Mouse (Mus musculus) kidney, embryonic 14.5 days (tissue): Measurements from ENCODE around the gene Fgd6. TPM values are rescaled to one million over a fixed set of nuclear protein-coding genes. Genes with fewer than 3 reads are reported as not detected.

ENCODE experiments used
- ATAC-seq: fragments of 200-750 bp; cut with Nextera tagmentation; 2 replicates; pipeline ENCODE4 v1.8.0; 2017; ENCODE audit warnings: moderate number of reproducible peaks, mild to moderate bottlenecking, moderate TSS enrichment, moderate library complexity; ENCODE audit not compliant: low FRiP score, low TSS enrichment
- H3K27ac ChIP-seq: fragments of 300-500 bp; sonication (generic); 2 replicates; pipeline ENCODE4 v1.5.1; 2014; ENCODE audit warnings: low read depth, mild to moderate bottlenecking, low read length, moderate library complexity, mixed read lengths
- H3K27me3 ChIP-seq: fragments of 300-500 bp; sonication (generic); 2 replicates; pipeline ENCODE4 v1.6.1; 2014; ENCODE audit warnings: mild to moderate bottlenecking, low read length; ENCODE audit not compliant: control insufficient read depth, insufficient read depth
- H3K36me3 ChIP-seq: fragments of 300-500 bp; sonication (generic); 2 replicates; pipeline ENCODE4 v1.6.1; 2014; ENCODE audit warnings: low read length, mixed read lengths; ENCODE audit not compliant: control insufficient read depth, insufficient read depth
- H3K4me1 ChIP-seq: fragments of 300-500 bp; sonication (generic); 2 replicates; pipeline ENCODE4 v1.6.1; 2014; ENCODE audit warnings: low read length, mixed read lengths; ENCODE audit not compliant: control insufficient read depth, insufficient read depth
- H3K4me2 ChIP-seq: fragments of 300-500 bp; sonication (generic); replicated peaks from 2 replicates; pipeline ENCODE4 v1.6.1; 2014; ENCODE audit warnings: low read depth, mild to moderate bottlenecking, low read length
- H3K4me3 ChIP-seq: fragments of 300-500 bp; sonication (generic); 2 replicates; pipeline ENCODE4 v1.5.1; 2014; ENCODE audit warnings: mild to moderate bottlenecking, low read length
- H3K9ac ChIP-seq: fragments of 300-500 bp; sonication (generic); 2 replicates; pipeline ENCODE4 v1.6.1; 2014; ENCODE audit warnings: low read depth, mild to moderate bottlenecking, low read length, moderate library complexity
- H3K9me3 ChIP-seq: fragments of 300-500 bp; sonication (generic); 2 replicates; pipeline ENCODE4 v1.6.1; 2016; ENCODE audit warnings: low read length; ENCODE audit not compliant: control insufficient read depth
- WGBS: fragments of 180-500 bp; shearing (Covaris S2); extraction: QIAGEN DNeasy Blood & Tissue Kit; methylation state at CpG from one replicate; pipeline ENCODE4 v1.1.7; 2014; 5-methylcytosine and 5-hydroxymethylcytosine counted together
- polyA plus RNA-seq: library from polyadenylated mRNA; unstranded; fragments of >200 nt; fragmentation: Nextera tagmentation; extraction: Ambion mirVana; gene quantifications from 2 replicates; pipeline ENCODE4 v1.2.1, GENCODE M21; 2014

Fgd6 gene
- polyA plus RNA-seq, 1 experiment from 2014 or later, result 4.3 TPM

DNA sequence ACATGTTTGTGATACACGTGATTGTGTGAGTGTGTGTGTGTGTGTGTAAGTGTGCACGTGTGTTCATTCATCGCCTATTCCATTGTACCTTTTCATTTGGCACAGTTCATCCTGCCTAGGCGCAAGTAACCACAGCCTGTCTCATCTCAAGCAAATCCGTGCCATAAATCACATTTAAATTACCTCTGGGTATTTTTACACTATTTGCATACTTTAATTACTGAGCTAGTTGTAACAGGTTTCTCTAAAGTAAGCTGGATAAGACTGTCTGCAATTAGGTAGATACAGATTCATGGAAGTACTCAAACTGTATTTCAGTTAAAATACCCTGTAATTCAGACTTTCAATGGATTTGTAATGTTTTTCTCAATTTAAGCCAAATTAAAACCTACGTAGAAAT is 20.7 kb downstream of the Fgd6 start:
- Histone ChIP-seq H3K27me3 (no peaks in the 10 kb centered on the region), H3K27ac (no peak overlapping the region), H3K9me3 (no peaks in the 10 kb centered on the region), H3K9ac (no peak overlapping the region), H3K4me2 (no peak overlapping the region), H3K4me3 (no peak overlapping the region), H3K36me3 (no peaks in the 10 kb centered on the region), H3K4me1 (0 out of 2 replicates have a peak, but pooled peaks cover 2% of the 10 kb centered on the region)
- WGBS, result 85% methylated on average over 6 of the region's 6 CpGs
- no peak for ATAC-seq

DNA sequence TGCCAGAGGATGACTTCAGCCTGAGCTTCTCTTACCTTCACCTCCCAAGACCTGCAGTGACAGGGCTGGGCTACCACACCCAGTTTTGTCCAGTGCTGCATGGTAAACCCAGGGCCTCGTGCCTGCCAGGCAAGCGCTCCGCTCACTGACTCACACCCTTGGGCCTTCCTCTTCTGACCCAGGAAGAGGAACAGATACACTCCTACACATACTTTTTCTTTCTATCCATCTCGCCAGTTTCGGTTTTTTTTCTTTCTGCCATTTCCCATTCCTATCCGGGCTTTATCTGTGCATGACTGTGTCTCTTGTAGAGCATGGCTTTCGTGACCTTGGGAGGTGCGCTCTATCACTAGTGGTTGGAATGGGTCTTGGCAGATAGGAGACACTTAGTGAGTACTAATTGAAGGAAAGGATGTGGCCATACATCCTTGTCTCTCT is 23.8 kb downstream of the Fgd6 start:
- no peaks in the 10 kb centered on the region for H3K27me3 ChIP-seq
- H3K4me3 ChIP-seq, result no peak overlapping the region
- H3K36me3 ChIP-seq, result no peaks in the 10 kb centered on the region
- H3K9ac ChIP-seq, result no peak overlapping the region
- H3K4me2 ChIP-seq, result no peak overlapping the region
- no peaks in the 10 kb centered on the region for H3K9me3 ChIP-seq
- no peak for ATAC-seq
- H3K27ac ChIP-seq, result no peak overlapping the region
- H3K4me1 ChIP-seq, result 0 out of 2 replicates have a peak, but pooled peaks cover 2% of the 10 kb centered on the region
- WGBS, result 88% methylated on average over 8 of the region's 8 CpGs

DNA sequence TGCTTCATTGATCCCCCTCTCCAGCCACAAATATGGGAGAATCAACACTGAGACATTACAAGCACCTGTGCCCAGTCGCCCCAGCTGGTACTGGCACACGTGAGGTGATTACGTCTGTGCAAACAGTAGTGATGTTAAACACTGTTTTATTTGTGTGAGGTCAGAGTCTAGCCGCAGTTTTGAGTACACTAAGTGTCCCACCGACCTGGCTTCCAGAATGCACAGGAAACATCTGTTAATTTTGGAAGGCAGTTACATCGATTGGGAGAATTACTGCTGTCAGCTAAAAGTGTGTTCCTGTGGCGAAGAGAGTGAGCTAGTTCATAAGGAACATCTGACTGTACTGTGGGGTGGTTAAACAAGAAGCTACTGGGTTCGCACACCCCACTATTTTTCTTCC is 24.4 kb downstream of the Fgd6 start:
- 0 out of 2 replicates have a peak, but pooled peaks cover 2% of the 10 kb centered on the region for H3K4me1 ChIP-seq
- H3K36me3 ChIP-seq, result no peaks in the 10 kb centered on the region
- no peaks in the 10 kb centered on the region for H3K27me3 ChIP-seq
- no peak overlapping the region for H3K9ac ChIP-seq
- H3K4me3 ChIP-seq, result no peak overlapping the region
- 56% methylated on average over 8 of the region's 8 CpGs for WGBS
- no peak overlapping the region for H3K4me2 ChIP-seq
- H3K27ac ChIP-seq, result no peak overlapping the region
- no peaks in the 10 kb centered on the region for H3K9me3 ChIP-seq
- no peak for ATAC-seq

DNA sequence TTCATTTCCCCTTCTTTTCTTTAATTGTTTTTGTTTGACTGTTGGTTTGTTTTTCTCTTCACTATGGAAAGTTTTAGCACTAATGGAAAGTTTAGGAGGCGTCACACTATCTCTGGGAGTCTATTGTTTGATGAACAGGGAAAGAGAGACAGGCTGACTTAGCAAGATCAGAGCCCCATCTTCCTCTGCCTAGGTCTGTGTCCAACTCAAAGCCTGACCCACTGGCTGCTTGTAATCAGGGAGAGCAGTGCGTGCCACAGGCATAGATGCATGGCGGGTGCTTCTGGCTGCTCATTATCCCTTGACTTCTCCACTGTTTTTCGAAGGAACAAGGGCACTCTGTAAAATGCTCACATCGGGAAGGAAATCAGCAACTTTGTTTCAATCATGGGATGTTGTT is 26.6 kb downstream of the Fgd6 start:
- H3K9ac ChIP-seq, result no peak overlapping the region
- no peak overlapping the region for H3K27ac ChIP-seq
- H3K4me3 ChIP-seq, result no peak overlapping the region
- H3K4me1 ChIP-seq, result 0 out of 2 replicates have a peak, but pooled peaks cover 2% of the 10 kb centered on the region
- no peaks in the 10 kb centered on the region for H3K36me3 ChIP-seq
- WGBS, result 78% methylated on average over 5 of the region's 5 CpGs
- no peaks in the 10 kb centered on the region for H3K9me3 ChIP-seq
- no peaks in the 10 kb centered on the region for H3K27me3 ChIP-seq
- no peak overlapping the region for H3K4me2 ChIP-seq
- ATAC-seq, result no peak

DNA sequence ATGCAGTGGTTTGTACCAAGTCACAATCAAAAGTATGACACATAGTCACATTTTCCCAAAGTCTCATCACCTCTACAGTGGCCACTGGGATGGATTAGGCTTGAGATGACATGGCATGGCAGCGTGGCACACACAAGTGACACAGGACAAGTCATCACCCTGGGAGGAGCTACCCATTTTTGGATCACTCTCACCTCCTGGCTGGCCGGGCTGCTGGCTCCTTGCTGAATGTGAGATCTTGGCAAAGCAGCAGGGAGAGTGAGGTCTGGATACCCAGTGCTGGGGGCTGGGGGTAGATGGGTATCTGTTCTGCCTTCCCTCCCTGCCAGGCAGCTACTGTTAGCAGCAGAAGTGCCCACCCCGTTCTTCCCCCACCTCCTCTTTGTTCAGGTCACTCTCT is 31.1 kb downstream of the Fgd6 start:
- Histone ChIP-seq H3K9ac (no peak overlapping the region), H3K36me3 (no peaks in the 10 kb centered on the region), H3K9me3 (no peaks in the 10 kb centered on the region), H3K4me1 (no peaks in the 10 kb centered on the region), H3K27ac (no peak overlapping the region), H3K4me2 (no peak overlapping the region), H3K4me3 (no peak overlapping the region), H3K27me3 (no peaks in the 10 kb centered on the region)
- WGBS, result 76% methylated on average over 3 of the region's 3 CpGs
- ATAC-seq, result no peak

DNA sequence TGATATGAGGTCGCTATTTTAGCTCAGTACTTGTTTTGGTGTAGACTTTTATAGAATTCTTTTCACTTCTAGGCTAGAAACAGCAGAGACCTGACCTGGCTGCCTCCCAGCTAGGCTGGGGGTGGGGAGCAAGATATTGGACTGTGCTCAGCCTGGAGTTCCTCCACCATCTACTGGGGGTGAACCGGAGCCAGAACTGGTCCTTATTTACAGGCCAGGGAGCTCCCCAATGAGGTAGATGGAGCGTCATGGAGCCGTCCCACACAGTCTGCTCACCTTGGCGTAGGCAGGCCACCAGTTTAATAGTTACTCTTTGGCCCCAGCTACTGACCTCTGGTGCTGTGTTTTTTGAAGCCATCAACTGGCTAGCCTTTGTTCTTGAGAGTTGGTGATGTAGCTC is 32.9 kb downstream of the Fgd6 start:
- H3K27ac ChIP-seq, result no peak overlapping the region
- no peaks in the 10 kb centered on the region for H3K27me3 ChIP-seq
- peaks cover 5% of the 10 kb centered on the region; the same call in 1 of the 2 replicates for H3K4me1 ChIP-seq
- ATAC-seq, result peak; percentile 80
- no peak overlapping the region for H3K4me2 ChIP-seq
- 57% methylated on average over 5 of the region's 5 CpGs for WGBS
- no peaks in the 10 kb centered on the region for H3K36me3 ChIP-seq
- H3K9me3 ChIP-seq, result no peaks in the 10 kb centered on the region
- H3K9ac ChIP-seq, result no peak overlapping the region
- H3K4me3 ChIP-seq, result no peak overlapping the region

DNA sequence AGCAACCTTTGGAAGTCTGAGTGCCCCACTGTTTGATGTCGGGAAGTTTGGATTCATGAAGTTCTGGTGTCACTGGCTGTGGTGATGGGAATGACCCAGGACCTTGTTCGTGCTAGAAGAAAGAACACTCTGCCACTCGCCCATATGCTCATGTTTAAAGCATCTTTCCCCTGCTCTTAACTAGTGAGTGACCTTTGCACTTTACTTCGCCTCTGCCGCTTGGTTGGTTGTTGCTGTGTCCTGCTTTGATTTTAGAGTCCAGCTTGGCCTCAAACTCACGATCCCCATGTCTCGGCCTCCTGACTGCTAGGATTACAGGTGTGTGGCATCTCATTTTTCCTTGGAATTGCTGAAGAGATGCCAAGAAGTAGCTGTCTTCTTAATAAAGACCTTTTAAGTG is 35.8 kb downstream of the Fgd6 start:
- H3K4me1 ChIP-seq, result peaks cover 5% of the 10 kb centered on the region; the same call in 1 of the 2 replicates
- no peaks in the 10 kb centered on the region for H3K36me3 ChIP-seq
- 86% methylated on average over 7 of the region's 7 CpGs for whole genome bisulfite sequencing
- no peak overlapping the region for H3K4me3 ChIP-seq
- ATAC-seq, result no peak
- H3K27me3 ChIP-seq, result no peaks in the 10 kb centered on the region
- no peak overlapping the region for H3K9ac ChIP-seq
- no peak overlapping the region for H3K27ac ChIP-seq
- H3K9me3 ChIP-seq, result no peaks in the 10 kb centered on the region
- no peak overlapping the region for H3K4me2 ChIP-seq

DNA sequence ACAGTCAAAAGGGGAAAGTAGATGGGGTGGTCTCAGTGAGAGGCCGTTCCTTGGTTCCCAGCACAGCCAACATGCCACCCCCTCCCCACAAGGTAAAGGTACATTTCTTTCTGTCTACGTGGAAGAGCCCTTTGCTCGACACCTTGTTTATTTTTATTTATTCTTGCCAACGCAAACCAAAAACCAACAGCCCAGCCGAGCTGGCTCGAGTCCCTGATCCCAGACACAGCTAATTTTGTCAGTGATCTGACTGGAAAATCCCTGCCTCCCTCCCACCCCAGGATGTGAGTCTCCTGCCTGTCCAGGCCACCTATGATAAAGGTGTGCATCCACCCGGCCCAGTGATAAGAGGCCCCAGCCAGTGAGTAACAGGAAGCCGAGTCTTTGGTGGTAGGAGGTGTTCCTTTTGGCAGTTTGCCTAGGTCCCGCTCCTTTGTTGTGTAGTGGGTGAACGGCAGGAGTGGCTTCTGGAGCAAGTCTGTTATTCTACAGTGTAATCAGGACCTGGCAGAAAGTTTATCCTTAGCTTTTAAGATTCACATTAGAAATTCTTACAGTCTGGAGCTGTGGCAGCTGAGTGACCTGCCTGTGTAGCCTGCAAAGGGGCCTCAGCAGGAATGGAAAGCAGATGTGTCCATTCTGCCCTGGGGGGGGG is 36.6 kb downstream of the Fgd6 start:
- WGBS, result 49% methylated on average over 10 of the region's 10 CpGs
- no peak overlapping the region for H3K9ac ChIP-seq
- no peak overlapping the region for H3K4me3 ChIP-seq
- peaks cover 8% of the 10 kb centered on the region; the same call in 1 of the 2 replicates for H3K4me1 ChIP-seq
- H3K36me3 ChIP-seq, result no peaks in the 10 kb centered on the region
- H3K4me2 ChIP-seq, result no peak overlapping the region
- no peak overlapping the region for H3K27ac ChIP-seq
- ATAC-seq, result no peak
- no peaks in the 10 kb centered on the region for H3K27me3 ChIP-seq
- no peaks in the 10 kb centered on the region for H3K9me3 ChIP-seq

DNA sequence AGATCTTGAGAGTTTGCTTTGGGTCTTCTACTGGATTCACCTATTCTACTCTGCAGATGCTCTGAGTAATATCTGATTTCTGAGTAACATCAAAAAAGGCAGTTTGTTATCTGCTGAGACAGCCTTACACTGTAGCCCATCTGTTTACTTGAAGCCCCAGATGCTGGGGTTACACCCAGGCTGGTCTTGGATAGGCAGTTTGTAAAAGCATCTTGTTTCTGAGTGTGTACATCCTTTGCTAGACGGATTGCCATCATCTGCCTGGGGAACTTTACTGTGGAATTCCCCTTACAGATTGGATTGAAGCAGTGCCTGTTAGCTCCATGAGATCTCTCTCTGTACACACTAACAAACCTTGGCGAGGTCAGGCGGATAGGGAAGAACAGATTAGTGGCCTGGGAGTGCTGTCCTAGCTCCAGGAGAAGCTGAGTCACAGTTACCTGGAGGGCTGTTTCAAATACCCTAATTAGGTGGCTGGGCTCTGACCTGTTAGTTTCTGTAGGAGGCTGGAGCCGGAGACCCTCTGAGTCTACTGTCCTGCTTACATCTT is 37.2 kb downstream of the Fgd6 start:
- ATAC-seq, result no peak

More for the DNA sequence above, 37.2 kb downstream of the Fgd6 start:
- 73% methylated on average over 4 of the region's 4 CpGs for WGBS
- Histone ChIP-seq H3K4me3 (no peak overlapping the region), H3K4me2 (no peak overlapping the region), H3K9me3 (no peaks in the 10 kb centered on the region), H3K9ac (no peak overlapping the region), H3K27me3 (no peaks in the 10 kb centered on the region), H3K36me3 (no peaks in the 10 kb centered on the region), H3K4me1 (peaks cover 9% of the 10 kb centered on the region; the same call in 1 of the 2 replicates), H3K27ac (no peak overlapping the region)
